Comparison of ENCODE assay signal across 16 mouse cellular contexts in genomic region chr11:97112519-97113125, GRCm38 (mm10). TPM values are rescaled to one million over a fixed set of nuclear protein-coding genes. Genes with fewer than 3 reads are reported as not detected.
DNase-seq lines count a peak whose midpoint lies in the region; ATAC-seq and TF ChIP-seq lines count a peak whose summit lies in the region.
"Had no signal": no experiment of that assay in that cellular context is flagged by ENCODE, and none has a peak within 500 bp of the region (broad histone marks: within the 10 kb centered on the region; RNA-seq: fewer than 3 reads in every experiment).

No protein-coding gene starts in this region.

- peak; percentile 17 for ATAC-seq in CD4-positive, CD25-positive, alpha-beta regulatory T cell, adult 4 months
- ATAC-seq: forebrain, embryonic 13.5 days had no signal

- DNase-seq in CD4-positive helper T cell, adult 2 months (ENCODE audit: low read depth, low spot score) = peak; percentile 52
- peak; percentile 67 for DNase-seq in induced T-regulatory cell, adult 2 months (ENCODE audit: low read depth)
- DNase-seq in midbrain, embryonic 10.5 days (ENCODE audit: low spot score) = no peak
- no peak for DNase-seq in cerebellum, adult 18-20 months
- DNase-seq: adrenal gland, adult 2 months; adrenal gland, postnatal 25 days; cerebellum, adult 8-10 months; cerebellum, postnatal 25 days; gastrocnemius, adult 2 months; gastrocnemius, postnatal 25 days had no signal

- TF ChIP-seq CTCF in small intestine, adult 2 months (IDR thresholded peaks at IDR 0.05; ENCODE audit: extremely low read depth, insufficient read length, insufficient replicate concordance, low read depth, low read length) = no peak

- H3K27me3 ChIP-seq in small intestine, adult 2 months (ENCODE audit: control insufficient read depth, insufficient read depth, low read length) = peaks cover 35% of the 10 kb centered on the region
- H3K27me3 ChIP-seq in midbrain, embryonic 10.5 days (ENCODE audit: low read depth, poor library complexity, severe bottlenecking) = peaks cover 69% of the 10 kb centered on the region

- no peak for TF ChIP-seq POLR2A in small intestine, adult 2 months (IDR thresholded peaks at IDR 0.05; ENCODE audit: low read depth, low read length)

- H3K9me3 ChIP-seq in midbrain, embryonic 10.5 days (replicated peaks) = no peaks in the 10 kb centered on the region
- H3K9me3 ChIP-seq: forebrain, embryonic 13.5 days; heart, embryonic 12.5 days; hindbrain, embryonic 10.5 days had no signal

- no peaks in the 10 kb centered on the region for H3K4me1 ChIP-seq in small intestine, adult 2 months (ENCODE audit: control insufficient read depth, insufficient read depth, insufficient read length, low read length)
- H3K4me1 ChIP-seq in midbrain, embryonic 10.5 days = peaks cover 24% of the 10 kb centered on the region

- peak overlapping the region; percentile 12 for H3K4me3 ChIP-seq in small intestine, adult 2 months (ENCODE audit: low read depth, low read length)
- H3K4me3 ChIP-seq in midbrain, embryonic 10.5 days = no peak overlapping the region
- H3K4me3 ChIP-seq: forebrain, embryonic 13.5 days; gastrocnemius, adult 2 months; heart, embryonic 12.5 days had no signal

- no peak overlapping the region for H3K27ac ChIP-seq in small intestine, adult 2 months (ENCODE audit: insufficient read depth, low read depth, low read length)
- no peak overlapping the region for H3K27ac ChIP-seq in midbrain, embryonic 10.5 days (replicated peaks)
- H3K27ac ChIP-seq: forebrain, embryonic 13.5 days; gastrocnemius, adult 2 months; hindbrain, embryonic 10.5 days; hindbrain, embryonic 14.5 days had no signal

- WGBS in small intestine, adult 2 months = 79% methylated on average over 9 of the region's 9 CpGs
- WGBS in midbrain, embryonic 10.5 days = 80% methylated on average over 9 of the region's 9 CpGs

- no peaks in the 10 kb centered on the region for H3K36me3 ChIP-seq in small intestine, adult 2 months (ENCODE audit: control insufficient read depth, insufficient read depth, low read length)
- no peaks in the 10 kb centered on the region for H3K36me3 ChIP-seq in midbrain, embryonic 10.5 days
- H3K36me3 ChIP-seq: heart, embryonic 12.5 days; hindbrain, embryonic 10.5 days had no signal

RNA-seq across cellular contexts. Expression of gene Tbx21, which starts 2.5 kb away (rescaled TPM):
- 1 to 10 TPM; 2.2 TPM for polyA plus RNA-seq in CD4-positive, CD25-positive, alpha-beta regulatory T cell, adult 4 months (2017; shearing (Covaris generic))
- 1.0 and 2.3 TPM in 2 replicates for polyA plus RNA-seq in small intestine, adult 2 months (2012; rRNA removed)
- polyA plus RNA-seq in midbrain, embryonic 10.5 days (2016; fragmentation: Nextera tagmentation; extraction: Ambion mirVana) = 0.10 and 0.25 TPM in 2 replicates
- polyA plus RNA-seq: heart, embryonic 12.5 days; hindbrain, embryonic 14.5 days had no signal

RNA-seq across cellular contexts. Expression of gene Tbkbp1, which starts 38.7 kb away (rescaled TPM):
- polyA plus RNA-seq in CD4-positive, CD25-positive, alpha-beta regulatory T cell, adult 4 months (2017; shearing (Covaris generic)) = under 1 TPM in 1 of 2 experiments, not detected in 1; 0.09 TPM
- polyA plus RNA-seq in small intestine, adult 2 months (2012; rRNA removed) = 7.5 and 11.4 TPM in 2 replicates
- polyA plus RNA-seq in midbrain, embryonic 10.5 days (2016; fragmentation: Nextera tagmentation; extraction: Ambion mirVana) = 4.3 and 4.9 TPM in 2 replicates

Comparison
In these comparisons a context has a peak if more than half of its experiments do, and no peak if none do; other contexts are left out.
1. DNase-seq: peak in CD4-positive helper T cell, adult 2 months (single experiment) and induced T-regulatory cell, adult 2 months (single experiment); none in midbrain, embryonic 10.5 days (single experiment) and cerebellum, adult 18-20 months (0 of 2).